Mouse (Mus musculus) ZHBTc4 (cell line): ENCODE results near the gene Wnt10b.
A peak's percentile ranks its signal among the peaks of the same experiment; 100 is the strongest.
"Not testable (repeated sequence)": the region's sequence is repeated elsewhere in the genome, so short reads cannot be mapped to it uniquely, and the experiment has no call there.

ENCODE experiments used
- DNase-seq: peaks from one replicate; pipeline ENCODE4 v3.0.0-alpha.2; 2011; ENCODE audit warnings: low read depth, low spot score

Wnt10b gene

GRCm38 (mm10) chr15:98772511-98773211, 5.3 kb downstream of the Wnt10b start:
- DNase-seq = peak; percentile 64

- DNase-seq = no peak
Observed at GRCm38 (mm10) chr15:98771813-98772425, 6.0 kb downstream of the Wnt10b start.

- DNase-seq = no peak
Observed at GRCm38 (mm10) chr15:98768259-98768658, 9.7 kb downstream of the Wnt10b start.

GRCm38 (mm10) chr15:98765929-98766328, 12.0 kb downstream of the Wnt10b start:
- no peak for DNase-seq

GRCm38 (mm10) chr15:98762670-98763529, 15.1 kb downstream of the Wnt10b start, which contains the start of gene Arf3:
Arf3 (minus strand) TSS chr15:98763214.
- peak; percentile 98 for DNase-seq

- peak; percentile 93 for DNase-seq
Observed at GRCm38 (mm10) chr15:98762201-98762621, 15.7 kb downstream of the Wnt10b start.

GRCm38 (mm10) chr15:98754125-98754524, 23.8 kb downstream of the Wnt10b start:
- DNase-seq = no peak

GRCm38 (mm10) chr15:98753021-98753423, 24.9 kb downstream of the Wnt10b start:
- peak; percentile 83 for DNase-seq

- no peak for DNase-seq
Observed at GRCm38 (mm10) chr15:98749093-98749492, 28.9 kb downstream of the Wnt10b start.

GRCm38 (mm10) chr15:98747296-98747695, 30.7 kb downstream of the Wnt10b start:
- no peak for DNase-seq

GRCm38 (mm10) chr15:98746344-98746965, 31.5 kb downstream of the Wnt10b start:
- DNase-seq = no peak

- DNase-seq = not testable (repeated sequence)
Observed at GRCm38 (mm10) chr15:98743863-98744262, 34.1 kb downstream of the Wnt10b start.

GRCm38 (mm10) chr15:98742766-98743428, 35.1 kb downstream of the Wnt10b start:
- DNase-seq = peak; percentile 71

GRCm38 (mm10) chr15:98740219-98740618, 37.7 kb downstream of the Wnt10b start:
- DNase-seq = no peak

GRCm38 (mm10) chr15:98738796-98739195, 39.2 kb downstream of the Wnt10b start:
- peak; percentile 43 for DNase-seq

GRCm38 (mm10) chr15:98737881-98738280, 40.1 kb downstream of the Wnt10b start:
- peak; percentile 58 for DNase-seq

GRCm38 (mm10) chr15:98736521-98736920, 41.4 kb downstream of the Wnt10b start:
- DNase-seq = no peak

GRCm38 (mm10) chr15:98733976-98734566, 43.9 kb downstream of the Wnt10b start:
- DNase-seq = no peak

- DNase-seq = no peak
Observed at GRCm38 (mm10) chr15:98733370-98733769, 44.6 kb downstream of the Wnt10b start.

- no peak for DNase-seq
Observed at GRCm38 (mm10) chr15:98732006-98732531, 45.9 kb downstream of the Wnt10b start.
